Mouse (Mus musculus): ENCODE results near the gene 1700069L16Rik.

Gene 1700069L16Rik

DNA sequence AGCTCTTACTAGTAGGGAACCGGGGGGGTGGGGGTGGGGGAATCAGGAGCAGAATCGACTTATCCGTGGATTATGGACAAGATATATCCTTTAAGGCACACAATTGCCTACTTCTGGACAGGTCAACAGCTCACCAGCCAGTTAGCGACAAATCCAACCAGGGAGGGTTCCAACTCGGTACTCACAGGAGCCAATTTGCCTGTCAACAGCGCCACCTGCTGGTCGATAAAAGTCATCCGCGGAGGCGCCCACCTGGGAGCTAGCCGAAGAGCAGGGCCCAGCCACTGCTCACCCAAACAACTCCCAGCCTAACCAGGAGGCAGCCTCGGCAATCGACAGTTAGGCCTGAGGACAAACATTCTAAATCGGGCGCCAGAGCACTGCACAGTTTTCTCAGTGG, at the start of gene 1700069L16Rik:
Gene 1700069L16Rik (minus strand): TSS at position 327 of the 400 bp plus-strand sequence.
- peak; percentile 92 for DNase-seq (ENCODE audit: low spot score in 2 of 2)

DNA sequence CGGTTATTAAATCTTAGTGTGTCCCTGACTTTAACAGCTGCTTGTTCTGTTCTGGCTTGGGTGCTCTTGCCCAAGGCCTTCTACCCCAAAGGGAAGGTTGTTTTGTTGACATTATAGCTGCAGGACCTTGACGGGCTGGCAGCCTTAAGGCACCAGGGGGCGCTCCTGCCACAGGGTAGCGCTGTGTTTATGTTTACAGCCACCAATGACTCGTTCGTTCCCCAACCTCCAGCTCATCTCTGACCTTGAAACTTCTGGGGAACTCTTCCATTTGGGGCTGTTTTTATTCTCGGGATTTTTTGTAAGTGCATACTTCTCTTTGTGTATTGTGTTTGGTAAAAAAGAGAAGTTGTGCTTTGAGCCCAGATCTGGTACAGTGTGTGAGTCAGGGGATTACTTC, 49.1 kb upstream of the 1700069L16Rik start:
- peak; percentile 91 for DNase-seq (ENCODE audit: low spot score in 2 of 2)

DNA sequence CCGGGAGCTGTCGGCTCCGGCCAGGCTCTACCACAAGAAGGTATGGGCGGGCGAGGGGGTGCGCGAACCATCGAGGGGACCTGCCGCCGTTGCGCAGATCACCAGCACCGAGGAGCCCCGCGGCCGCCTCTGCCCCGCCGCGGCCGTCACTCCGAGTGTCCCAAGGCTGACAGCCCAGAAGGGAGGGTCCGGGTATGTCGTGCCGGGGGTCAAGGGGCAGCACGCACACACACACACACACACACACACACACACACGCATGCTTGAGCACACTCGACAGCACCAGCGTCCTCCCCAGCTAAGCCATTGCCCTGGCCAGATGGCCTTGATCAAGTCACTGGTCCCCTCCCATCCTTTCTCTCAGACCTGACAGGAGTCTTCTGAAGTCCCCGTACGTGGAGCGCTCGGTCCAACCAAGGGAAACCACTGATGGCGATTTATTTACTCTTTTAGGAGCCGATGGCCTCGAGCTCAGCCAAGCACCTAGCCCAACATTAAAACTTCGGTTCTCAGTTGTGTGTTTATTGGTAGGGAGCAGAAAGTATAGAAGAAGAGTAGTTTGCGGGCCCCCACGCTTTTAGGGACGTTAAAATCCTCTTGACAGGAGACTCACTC, 48.4 kb upstream of the 1700069L16Rik start:
- no peak for DNase-seq (ENCODE audit: low spot score in 2 of 2)

DNA sequence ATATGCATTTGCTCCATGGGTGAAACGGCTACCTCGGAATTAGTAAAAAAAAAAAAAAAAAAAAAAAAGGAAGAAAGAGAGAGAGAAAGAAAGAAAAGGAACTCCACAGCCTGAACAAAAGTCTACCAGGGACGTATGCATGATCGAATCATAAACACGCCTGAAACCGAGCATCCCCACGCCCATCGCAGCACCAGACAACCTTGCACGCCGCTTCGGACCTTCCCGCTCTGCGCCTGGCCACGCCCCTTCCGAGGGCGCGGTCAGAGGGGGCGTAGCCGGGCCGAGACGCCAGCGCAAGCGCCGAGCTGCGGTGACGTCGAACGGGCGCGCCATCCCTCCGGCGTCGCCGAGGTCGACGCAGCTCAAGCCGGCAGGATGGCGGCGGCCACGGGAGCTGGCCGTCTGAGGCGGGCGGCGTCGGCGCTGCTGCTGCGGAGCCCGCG, 47.9 kb upstream of the 1700069L16Rik start, which contains the start of the genes Sart3 and Iscu:
Gene Sart3 (minus strand): TSS at position 61 of the 446 bp plus-strand sequence.
Gene Iscu (plus strand): TSS at position 299 of the 446 bp plus-strand sequence.
- peak; percentile 90 to 93 for DNase-seq (ENCODE audit: low spot score in 2 of 2)

DNA sequence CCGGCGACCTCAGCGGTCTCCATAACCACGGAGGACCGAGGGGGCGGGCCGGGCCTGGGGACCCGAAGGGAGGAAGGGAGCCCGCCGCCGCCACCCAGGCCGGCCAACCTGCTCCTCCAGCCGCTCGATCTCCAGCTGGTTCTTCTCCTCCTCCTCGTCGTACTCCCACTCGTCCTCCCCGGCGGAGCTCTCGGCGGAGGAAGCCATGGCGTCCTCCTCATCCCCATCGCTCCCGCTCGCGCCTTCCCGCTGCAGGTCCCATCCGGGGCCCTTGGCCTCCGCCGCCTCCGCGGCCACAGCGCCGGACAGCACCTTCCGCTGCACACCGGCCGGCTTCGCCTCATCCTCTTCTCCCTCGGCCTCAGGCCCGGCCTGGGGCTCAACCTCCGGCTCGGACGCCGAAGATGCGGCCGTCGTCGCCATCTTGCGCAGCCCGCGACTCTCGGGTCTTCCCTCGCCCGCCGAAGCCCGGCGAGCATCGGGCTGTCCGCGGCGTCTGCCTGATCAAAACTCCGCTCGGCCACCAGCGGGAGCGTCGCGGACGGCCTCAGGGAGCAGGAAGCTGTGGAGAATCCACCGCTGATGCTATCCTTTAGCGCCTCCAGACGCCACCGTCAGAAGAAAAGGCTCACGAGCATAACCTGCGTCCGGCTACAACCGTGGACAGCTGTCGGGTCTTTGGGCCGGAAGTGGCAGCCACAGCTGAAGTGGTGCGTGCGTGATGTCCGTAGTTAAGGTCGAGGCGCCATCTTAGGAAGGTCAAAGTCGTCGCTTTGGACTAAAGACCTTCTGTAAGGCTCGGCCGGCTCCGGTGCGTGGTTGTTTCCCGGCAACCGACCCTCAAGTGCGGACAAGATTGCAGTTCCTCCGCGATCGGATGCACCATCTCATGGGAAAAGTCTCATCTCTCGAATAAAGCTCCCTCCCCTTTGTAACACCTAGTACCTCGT, 46.9 kb upstream of the 1700069L16Rik start:
- DNase-seq (ENCODE audit: low spot score in 2 of 2) = peak; percentile 92

DNA sequence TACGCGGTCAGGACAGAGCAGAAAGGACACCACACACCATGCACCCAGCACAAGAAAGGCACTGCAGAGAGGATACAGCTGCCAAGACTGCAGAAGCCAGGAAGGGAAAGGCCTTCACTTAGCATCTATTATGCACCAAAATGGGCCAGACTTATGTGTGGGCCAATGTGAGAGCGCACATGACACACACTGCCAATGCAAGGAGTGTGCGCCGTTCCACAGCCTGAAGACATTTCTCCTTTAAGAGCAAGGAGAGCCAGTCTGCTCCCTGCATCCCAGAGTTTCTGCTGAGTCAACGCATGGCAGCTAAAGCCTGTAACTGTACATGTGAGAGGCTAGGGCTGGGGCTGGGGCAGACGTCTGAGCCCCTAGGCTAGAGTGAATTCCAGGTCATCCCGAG, 44.2 kb upstream of the 1700069L16Rik start:
- DNase-seq (ENCODE audit: low spot score in 2 of 2) = no peak

DNA sequence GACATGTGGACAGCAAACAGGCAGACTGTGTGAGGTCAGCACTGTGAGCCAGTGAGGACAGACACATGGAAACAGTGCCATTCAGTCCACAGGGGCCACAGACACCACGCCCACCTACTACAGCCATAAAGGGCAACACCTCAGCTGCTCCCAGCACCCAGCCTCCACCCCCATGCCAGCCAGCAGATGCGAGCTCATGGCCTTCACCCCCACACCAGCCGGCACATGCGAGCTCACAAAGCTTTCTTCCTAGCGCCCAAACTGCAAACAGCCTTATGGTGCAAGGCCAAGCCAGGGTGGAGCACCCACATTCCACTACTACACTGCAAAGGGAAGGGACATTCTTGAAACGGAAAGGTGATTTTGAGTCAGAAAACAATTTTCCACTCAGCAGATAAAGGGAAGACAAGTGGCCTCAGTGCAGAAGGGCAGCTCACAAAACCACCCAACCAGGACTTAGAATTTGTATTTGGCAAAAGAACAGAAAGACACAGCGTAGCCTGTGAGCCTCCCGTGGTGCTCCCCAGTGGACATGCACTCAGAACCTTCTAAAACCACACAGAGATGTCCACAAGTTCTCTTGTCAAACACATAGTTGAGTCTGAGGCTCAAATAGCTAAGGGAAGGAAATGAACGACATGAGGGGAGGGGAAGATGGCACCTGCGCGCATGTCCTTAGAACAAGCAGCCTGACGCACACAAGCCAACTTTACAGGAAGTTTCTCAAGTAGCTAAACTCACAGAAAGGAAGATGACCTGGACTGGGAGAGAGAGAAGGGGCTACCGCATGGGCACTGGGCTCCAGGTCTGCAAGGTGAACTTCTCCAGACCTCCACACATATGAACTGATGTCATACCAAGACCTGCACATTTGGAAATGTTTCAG, 41.3 kb upstream of the 1700069L16Rik start:
- DNase-seq (ENCODE audit: low spot score in 2 of 2) = peak in 1 of 2 experiments; percentile 37

DNA sequence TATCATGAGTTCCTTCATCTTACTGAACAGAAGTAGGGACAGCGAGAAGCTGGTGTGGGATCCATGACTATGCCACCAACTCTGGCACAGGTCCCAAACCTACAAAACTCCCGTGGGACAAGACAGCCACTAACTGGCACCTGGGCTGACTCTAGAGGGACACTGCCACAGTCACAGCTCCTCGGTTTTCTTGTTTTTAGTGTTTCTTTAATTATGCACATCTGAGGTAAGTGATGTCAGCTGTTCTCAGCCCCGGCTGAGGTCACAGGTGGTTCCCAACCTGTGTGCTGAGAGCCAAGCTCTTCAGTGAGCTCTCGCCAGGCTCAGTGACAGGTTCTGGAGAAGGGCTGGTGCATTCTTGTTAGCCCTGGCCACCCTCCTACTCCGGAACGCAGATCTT, 39.9 kb upstream of the 1700069L16Rik start:
- DNase-seq (ENCODE audit: low spot score in 2 of 2) = no peak

DNA sequence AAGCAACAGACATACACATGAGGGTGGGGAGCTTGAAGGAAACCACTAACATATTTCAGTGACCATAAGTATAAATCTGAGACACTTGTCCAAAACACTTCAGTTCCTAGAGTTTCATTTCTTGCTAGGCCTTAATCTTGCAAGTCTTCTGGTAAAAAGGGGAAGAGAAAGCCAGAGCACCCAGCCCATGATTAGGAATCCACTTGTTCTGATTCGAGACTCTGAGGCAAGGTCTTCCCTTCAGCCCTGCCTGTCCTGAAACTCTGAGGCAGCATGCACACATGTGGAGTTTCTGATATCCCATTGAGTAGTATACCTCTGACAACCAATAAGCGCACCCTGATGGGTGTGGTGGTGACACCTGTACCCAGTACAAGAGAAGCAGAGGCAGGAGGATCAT, 37.0 kb upstream of the 1700069L16Rik start:
- DNase-seq (ENCODE audit: low spot score in 2 of 2) = no peak

DNA sequence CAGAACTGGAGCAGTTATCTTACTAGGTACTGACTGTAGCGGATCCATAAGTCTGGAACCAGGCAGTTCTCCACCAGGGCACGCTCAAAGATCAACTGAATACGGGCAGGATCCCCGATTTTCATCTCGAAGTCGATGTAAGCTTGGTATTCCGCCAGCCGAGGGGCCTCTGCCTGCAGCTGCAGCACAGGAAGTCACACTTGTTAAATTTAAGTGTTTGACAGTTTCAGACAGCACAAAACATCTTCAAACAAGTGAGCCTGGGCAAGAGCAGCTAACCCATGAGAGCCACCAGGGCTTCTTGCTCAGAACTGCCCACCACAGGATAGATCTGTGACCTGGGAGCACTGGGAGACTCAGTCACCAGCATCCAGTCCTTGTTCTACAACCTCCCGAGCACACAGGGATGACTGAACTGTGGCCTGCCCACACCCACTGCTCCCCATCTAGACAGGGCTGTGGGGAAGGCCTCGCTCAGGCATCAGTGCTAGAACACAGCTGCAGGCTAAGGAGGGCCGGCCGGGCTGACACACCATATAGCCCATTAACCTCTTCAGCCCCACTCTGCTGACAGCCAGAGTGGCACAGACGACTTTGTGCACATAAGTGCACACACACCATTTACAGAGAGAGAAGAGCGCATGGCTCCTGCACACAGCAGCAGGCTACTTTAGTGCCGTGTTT, 30.9 kb upstream of the 1700069L16Rik start:
- DNase-seq (ENCODE audit: low spot score in 2 of 2) = no peak

DNA sequence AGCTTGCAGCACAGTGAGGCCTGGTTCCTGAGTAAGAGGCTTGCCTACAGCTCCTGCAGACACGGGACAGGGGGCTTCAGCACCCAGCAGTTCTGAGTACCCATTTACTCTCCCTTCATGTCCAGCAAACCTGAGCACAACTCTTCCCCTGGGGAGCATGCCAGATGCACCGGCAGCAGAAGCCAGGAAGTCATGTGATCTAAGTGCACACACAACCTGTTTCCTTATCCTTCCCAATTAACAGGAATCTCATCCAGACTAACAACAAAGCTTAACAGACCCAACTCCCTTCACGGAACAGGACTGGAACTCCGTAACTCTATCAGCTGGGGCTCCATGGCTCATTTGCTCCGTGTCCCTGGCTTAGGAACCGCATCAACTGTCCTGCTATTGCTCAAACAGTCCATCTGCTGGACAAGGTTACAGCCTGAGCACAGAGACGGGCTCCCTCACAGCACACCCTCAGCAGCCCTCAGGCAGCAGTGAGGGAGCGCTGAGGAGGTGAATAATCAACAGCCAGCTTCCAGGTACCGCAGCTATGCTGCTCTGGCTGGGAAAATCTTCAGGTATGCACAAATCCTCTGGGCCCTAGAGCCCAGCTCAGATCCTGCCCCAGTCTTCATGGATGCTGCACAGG, 27.1 kb upstream of the 1700069L16Rik start:
- no peak for DNase-seq (ENCODE audit: low spot score in 2 of 2)

DNA sequence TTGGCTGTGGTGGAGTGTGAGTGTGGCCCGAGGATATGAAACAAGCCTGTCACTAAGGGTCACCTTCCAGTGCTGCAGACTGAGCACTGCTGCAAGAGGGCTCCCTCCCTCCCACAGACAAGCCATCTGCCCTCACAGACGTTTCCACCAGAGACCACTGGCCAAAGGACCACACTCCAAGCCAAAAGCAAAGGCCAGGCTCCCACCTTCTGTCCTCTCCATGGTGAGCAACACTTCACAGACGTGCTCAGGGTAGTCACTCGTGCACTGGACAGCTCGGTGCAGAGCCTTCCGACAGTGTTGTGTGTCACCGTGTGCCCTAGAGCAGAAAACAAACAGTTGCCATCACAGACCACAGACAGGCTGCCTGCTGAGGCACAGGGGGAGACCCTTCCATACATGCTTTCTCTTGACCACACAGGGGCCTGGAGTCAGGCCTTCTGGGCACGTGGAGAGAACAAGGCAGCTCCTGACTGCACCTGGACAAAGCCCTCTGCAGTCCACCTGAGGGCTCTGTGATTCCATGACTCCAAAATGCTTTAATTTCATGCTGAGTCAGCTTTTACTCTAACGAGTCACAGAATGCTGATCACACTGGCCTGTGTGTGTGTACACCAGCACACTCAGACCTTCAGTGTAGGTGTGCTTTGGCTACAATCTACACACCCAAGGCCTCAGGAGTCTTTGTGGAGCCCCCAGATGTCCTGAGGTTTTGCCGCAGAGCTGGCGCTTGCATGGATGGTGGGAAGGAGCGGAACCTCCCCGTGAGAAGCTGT, 24.2 kb upstream of the 1700069L16Rik start:
- no peak for DNase-seq (ENCODE audit: low spot score in 2 of 2)

DNA sequence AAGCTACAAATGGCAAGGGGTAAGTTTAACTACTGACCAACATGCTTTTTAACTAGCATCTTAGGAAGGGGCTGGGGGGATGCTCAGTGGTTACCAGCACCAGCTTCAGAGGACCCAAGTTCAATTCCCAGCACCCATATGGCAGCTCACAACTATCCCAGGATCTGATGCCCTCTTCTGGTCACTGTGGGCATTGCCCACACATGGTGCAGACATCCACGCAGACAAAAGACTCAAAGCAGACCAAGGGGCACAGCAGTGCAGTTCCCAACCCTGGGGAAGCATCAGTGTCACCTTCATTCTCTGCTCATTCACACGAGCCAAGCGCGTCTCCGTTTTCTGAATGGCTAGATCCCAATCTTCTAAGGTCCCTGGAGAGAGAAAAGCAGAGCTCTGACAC, 23.1 kb upstream of the 1700069L16Rik start:
- DNase-seq (ENCODE audit: low spot score in 2 of 2) = no peak

DNA sequence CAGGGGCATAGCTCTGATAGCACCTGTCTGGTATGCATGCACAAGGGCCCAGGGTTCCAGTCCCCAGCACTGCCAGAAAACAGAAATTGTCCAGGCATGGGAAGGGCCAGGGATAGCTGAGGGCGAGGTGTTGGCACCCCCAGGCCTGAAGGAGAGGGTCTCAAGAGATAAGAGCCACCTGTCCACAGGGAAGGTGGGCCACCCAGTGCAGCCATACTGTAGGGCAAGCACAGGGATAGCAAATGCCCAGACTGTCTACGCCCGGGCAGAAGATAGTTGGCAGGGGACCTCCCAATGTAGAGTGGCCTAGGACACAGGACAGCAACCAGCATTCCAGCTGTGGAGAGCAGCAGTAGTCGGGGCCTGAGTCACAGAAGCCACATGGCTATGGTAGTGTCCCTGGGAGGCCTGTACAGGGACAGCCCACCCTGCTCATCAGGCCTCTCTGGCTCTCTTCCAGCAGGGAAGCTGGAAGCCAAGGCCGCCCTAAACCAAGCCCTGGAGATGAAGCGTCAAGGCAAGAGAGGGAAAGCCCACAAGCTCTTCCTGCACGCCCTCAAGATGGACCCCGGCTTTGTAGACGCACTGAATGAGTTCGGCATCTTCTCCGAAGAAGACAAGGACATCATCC, 13.2 kb upstream of the 1700069L16Rik start:
- DNase-seq (ENCODE audit: low spot score in 2 of 2) = no peak

DNA sequence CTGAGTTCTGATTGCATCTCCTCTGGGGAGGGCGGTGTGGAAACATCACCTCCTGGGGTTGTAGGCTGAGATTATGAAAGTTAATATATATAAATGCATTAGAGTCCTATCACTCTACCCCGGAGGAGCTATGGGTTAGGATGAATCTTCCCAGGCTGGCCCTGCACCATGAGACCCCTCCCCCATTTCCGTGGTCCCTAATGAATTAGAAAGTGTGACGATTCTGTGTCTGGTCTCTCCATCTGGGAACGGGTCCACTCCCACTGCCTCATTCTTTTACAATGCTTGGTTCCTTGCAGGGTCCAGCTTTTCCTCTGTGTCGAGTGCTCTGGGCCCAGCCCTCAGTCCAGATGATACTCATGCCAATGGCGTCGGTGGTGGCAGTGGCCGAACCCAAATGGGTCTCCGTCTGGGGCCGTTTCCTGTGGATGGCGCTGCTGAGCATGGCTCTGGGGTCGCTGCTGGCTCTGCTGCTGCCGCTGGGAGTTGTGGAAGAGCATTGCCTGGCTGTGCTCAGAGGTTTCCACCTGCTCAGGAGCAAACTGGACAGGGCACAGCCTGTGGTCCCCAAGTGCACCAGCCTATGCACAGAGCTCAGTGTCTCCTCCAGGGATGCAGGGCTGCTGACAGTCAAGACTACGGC, 12.1 kb upstream of the 1700069L16Rik start:
- no peak for DNase-seq (ENCODE audit: low spot score in 2 of 2)

DNA sequence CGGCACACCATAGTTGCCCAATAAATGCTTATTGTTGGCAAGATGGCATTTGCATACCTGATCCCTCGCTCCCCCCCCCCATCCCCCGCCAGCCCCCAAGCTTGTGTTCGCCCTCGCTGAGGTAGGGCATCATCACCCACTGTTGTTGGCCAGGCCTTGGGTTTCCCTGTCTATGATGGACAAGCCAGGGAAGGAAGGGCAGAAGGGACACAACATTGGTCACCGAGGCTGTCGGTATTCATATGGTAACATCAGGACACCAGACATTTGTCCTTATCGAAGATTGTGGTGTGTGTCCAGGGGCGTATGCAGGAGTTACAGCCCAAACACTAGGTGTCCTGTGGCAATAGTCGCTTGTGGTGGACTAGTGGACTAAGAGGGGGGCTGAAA, 11.5 kb upstream of the 1700069L16Rik start:
- no peak for DNase-seq (ENCODE audit: low spot score in 2 of 2)

DNA sequence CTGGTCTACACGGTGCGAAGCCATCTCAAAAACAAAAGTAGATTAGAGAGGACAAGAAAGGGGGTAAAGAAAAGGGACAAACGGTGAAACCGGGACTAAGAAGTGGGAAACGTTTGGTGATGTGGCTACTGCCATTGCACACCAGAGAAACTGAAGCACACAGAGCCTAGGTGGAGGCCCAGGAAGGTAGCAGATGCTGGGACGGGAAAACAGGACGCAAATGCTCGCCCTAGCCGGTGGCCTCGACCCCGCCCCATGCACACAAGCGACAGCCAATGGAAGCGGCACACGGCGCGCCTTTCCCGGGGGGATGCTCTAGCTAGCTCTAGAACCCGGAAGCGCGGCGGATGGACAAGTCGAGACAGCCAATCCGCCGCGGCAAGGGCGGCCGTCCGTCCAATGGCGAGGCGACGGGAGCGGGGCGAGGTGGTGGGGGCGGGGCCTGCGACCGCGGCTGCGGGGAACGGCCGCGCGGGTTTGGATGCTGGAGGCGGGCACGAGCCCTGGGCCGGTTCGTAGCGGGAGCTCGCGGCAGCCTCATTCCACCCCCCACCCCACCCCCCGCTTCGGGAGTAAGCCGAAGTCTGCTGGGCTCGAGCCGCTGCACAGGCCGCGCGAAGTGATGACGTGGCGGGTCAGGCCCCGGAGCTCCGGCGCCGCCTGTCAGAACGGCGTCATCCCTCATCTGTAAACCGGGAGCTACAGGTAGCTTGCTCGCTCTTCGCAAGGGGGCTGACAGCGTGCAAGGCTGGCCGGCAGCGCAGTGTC, 11.0 kb upstream of the 1700069L16Rik start, which contains the start of gene Ficd:
Gene Ficd (plus strand): TSS at position 459 of the 768 bp plus-strand sequence.
- DNase-seq (ENCODE audit: low spot score in 2 of 2) = peak; percentile 89 to 91

DNA sequence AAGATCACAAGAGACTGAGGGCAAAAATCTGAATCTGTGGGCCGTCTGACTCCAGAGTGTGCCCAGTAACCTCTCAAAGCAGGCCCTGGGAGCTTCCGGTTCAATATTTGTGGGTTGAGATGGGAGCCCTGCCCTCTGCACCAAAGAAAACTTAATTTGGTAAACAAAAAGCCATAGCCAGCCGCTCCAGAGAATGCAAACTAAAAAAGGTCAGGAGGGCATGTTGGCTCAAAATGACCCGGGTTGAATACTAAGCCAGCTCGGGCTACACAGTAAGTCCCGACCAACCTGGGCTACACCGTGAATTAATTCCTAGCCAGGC, 10.4 kb upstream of the 1700069L16Rik start:
- no peak for DNase-seq (ENCODE audit: low spot score in 2 of 2)
